Mouse (Mus musculus) midbrain, embryonic 16.5 days (tissue): ENCODE results near the gene Gm4737. TPM values are rescaled to one million over a fixed set of nuclear protein-coding genes. Genes with fewer than 3 reads are reported as not detected.

Experiments used
- ATAC-seq: fragments of 200-750 bp; cut with Nextera tagmentation; 2 replicates; pipeline ENCODE4 v1.8.0; 2017; ENCODE audit warnings: moderate TSS enrichment
- H3K27ac ChIP-seq: fragments of 300-500 bp; sonication (generic); 2 replicates; pipeline ENCODE4 v1.5.1; 2014; ENCODE audit warnings: mild to moderate bottlenecking, low read length, mixed read lengths
- H3K27me3 ChIP-seq: fragments of 300-500 bp; sonication (generic); 2 replicates; pipeline ENCODE4 v1.6.1; 2014; ENCODE audit warnings: low read depth, low read length, mixed read lengths; ENCODE audit not compliant: control insufficient read depth, insufficient read depth
- H3K36me3 ChIP-seq: fragments of 300-500 bp; sonication (generic); 2 replicates; pipeline ENCODE4 v1.6.1; 2014; ENCODE audit warnings: mild to moderate bottlenecking, low read length, moderate library complexity, mixed read lengths; ENCODE audit not compliant: control insufficient read depth, insufficient read depth
- H3K4me1 ChIP-seq: fragments of 300-500 bp; sonication (generic); 2 replicates; pipeline ENCODE4 v1.6.1; 2014; ENCODE audit warnings: mild to moderate bottlenecking, low read length, mixed read lengths; ENCODE audit not compliant: control insufficient read depth, insufficient read depth
- H3K4me2 ChIP-seq: fragments of 300-500 bp; sonication (generic); 2 replicates; pipeline ENCODE4 v1.6.1; 2014; ENCODE audit warnings: mild to moderate bottlenecking, low read length, mixed read lengths
- H3K4me3 ChIP-seq: fragments of 300-500 bp; sonication (generic); 2 replicates; pipeline ENCODE4 v1.5.1; 2014; ENCODE audit warnings: low read depth, mild to moderate bottlenecking, low read length, moderate library complexity, mixed read lengths
- H3K9ac ChIP-seq: fragments of 300-500 bp; sonication (generic); 2 replicates; pipeline ENCODE4 v1.6.1; 2014; ENCODE audit warnings: low read depth, low read length, mixed read lengths
- H3K9me3 ChIP-seq: fragments of 300-500 bp; sonication (generic); replicated peaks from 2 replicates; pipeline ENCODE4 v1.6.1; 2014; ENCODE audit warnings: mild to moderate bottlenecking, low read length, mixed read lengths; ENCODE audit not compliant: control insufficient read depth, poor library complexity, severe bottlenecking
- WGBS: fragments of 180-500 bp; shearing (Covaris S2); extraction: QIAGEN DNeasy Blood & Tissue Kit; methylation state at CpG from one replicate; pipeline ENCODE4 v1.1.7; 2014; 5-methylcytosine and 5-hydroxymethylcytosine counted together
- polyA plus RNA-seq: library from polyadenylated mRNA; unstranded; fragments of >200 nt; fragmentation: Nextera tagmentation; extraction: Ambion mirVana; gene quantifications from 2 replicates; pipeline ENCODE4 v1.2.1, GENCODE M21; 2015

The Gm4737 gene
- polyA plus RNA-seq, 1 experiment from 2014 or later, result 1.8 TPM

GRCm38 (mm10) chr16:46146962-46147361, 7.9 kb downstream of the Gm4737 start:
- Histone ChIP-seq H3K9ac (no peak overlapping the region), H3K4me2 (no peak overlapping the region), H3K27ac (no peak overlapping the region), H3K36me3 (no peaks in the 10 kb centered on the region), H3K4me3 (no peak overlapping the region), H3K9me3 (no peaks in the 10 kb centered on the region), H3K27me3 (no peaks in the 10 kb centered on the region), H3K4me1 (no peaks in the 10 kb centered on the region)
- 76% methylated on average over 3 of the region's 3 CpGs for WGBS
- ATAC-seq, result no peak

DNA sequence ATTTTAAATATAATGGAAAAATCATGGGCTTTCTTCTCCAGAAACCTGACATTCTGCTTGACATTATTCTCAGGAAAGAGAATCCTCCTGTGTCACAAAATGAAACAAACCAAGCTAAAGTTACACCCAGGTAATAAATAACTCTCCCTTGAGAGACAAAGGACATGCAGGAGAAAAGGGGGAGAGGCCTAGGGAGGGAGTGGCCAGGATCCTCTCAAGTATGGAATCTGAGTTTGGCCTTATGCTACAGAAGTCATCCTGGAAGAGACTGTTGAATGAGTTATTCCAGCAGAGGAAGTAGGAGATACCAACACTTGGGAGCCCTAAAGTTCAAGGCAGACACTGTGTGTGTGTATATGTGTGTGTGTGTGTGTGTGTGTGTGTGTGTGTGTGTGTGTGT, 32.6 kb downstream of the Gm4737 start:
- no peak overlapping the region for H3K4me3 ChIP-seq
- no peak for ATAC-seq
- H3K4me1 ChIP-seq, result peaks cover 2% of the 10 kb centered on the region; the same call in 1 of the 2 replicates
- H3K36me3 ChIP-seq, result no peaks in the 10 kb centered on the region
- H3K9ac ChIP-seq, result no peak overlapping the region
- H3K27me3 ChIP-seq, result no peaks in the 10 kb centered on the region
- no peak overlapping the region for H3K27ac ChIP-seq
- no peaks in the 10 kb centered on the region for H3K9me3 ChIP-seq
- H3K4me2 ChIP-seq, result no peak overlapping the region

DNA sequence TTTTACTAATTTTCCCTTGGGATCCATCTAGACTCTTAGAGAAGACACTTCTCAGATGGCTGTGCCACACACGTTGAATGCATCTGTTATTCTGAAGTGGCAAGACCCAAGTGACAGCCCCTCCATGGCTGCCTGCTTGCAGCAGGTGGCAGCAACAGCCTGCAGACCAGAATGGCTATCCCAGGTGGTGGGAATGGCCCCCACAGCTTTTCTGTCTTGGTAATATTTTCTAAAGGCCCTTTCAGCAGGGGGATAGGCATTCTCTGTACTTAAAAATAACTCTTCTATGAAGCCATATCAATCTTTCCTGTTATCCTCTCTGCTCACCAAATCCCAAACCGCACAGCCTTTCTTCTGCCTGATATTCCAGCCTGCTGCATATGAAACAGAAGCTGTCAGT, 33.5 kb downstream of the Gm4737 start:
- no peak overlapping the region for H3K27ac ChIP-seq
- H3K9me3 ChIP-seq, result no peaks in the 10 kb centered on the region
- H3K4me1 ChIP-seq, result peaks cover 2% of the 10 kb centered on the region; the same call in 1 of the 2 replicates
- H3K4me2 ChIP-seq, result no peak overlapping the region
- no peak overlapping the region for H3K9ac ChIP-seq
- WGBS, result 36% methylated on average over 2 of the region's 2 CpGs
- H3K36me3 ChIP-seq, result no peaks in the 10 kb centered on the region
- no peaks in the 10 kb centered on the region for H3K27me3 ChIP-seq
- ATAC-seq, result peak; percentile 76; the same call in 1 of the 2 replicates
- H3K4me3 ChIP-seq, result no peak overlapping the region

- H3K4me1 ChIP-seq, result peaks cover 2% of the 10 kb centered on the region; the same call in 1 of the 2 replicates
- H3K4me2 ChIP-seq, result no peak overlapping the region
- no peaks in the 10 kb centered on the region for H3K36me3 ChIP-seq
- H3K4me3 ChIP-seq, result no peak overlapping the region
- H3K9me3 ChIP-seq, result no peaks in the 10 kb centered on the region
- no peak for ATAC-seq
- 70% methylated on average over 3 of the region's 3 CpGs for WGBS
- no peak overlapping the region for H3K9ac ChIP-seq
- no peaks in the 10 kb centered on the region for H3K27me3 ChIP-seq
- no peak overlapping the region for H3K27ac ChIP-seq
Measured at GRCm38 (mm10) chr16:46120607-46121006, 34.3 kb downstream of the Gm4737 start.

DNA sequence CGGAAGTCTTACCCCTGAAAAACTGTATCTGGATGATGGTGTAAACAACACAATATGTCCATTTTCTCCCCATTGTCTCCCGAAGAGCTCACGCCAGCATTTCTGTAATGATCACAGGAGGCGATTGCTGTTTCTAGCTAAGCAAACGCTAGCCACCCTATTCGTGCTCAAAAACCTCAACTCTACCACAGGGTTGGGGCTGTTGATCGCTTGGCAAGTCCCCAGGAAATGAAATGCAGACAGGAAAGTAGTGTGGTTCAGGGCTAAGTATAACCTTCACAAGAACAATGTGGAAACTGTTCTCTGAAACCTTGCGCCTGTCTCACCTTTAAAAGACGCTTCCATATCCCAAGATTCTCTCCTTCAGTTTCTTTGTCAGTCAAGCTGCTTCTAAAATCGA, 34.9 kb downstream of the Gm4737 start, which contains the start of gene Cd96:
Gene Cd96, minus strand, starts transcription at position 232 of the 400 bp plus-strand sequence.
- WGBS, result 66% methylated on average over 10 of the region's 10 CpGs
- no peak within 1 kb of the TSS for H3K27ac ChIP-seq
- H3K27me3 ChIP-seq, result no peaks in the 10 kb centered on the region
- no peaks in the 10 kb centered on the region for H3K9me3 ChIP-seq
- peaks cover 2% of the 10 kb centered on the region; the same call in 1 of the 2 replicates for H3K4me1 ChIP-seq
- H3K4me3 ChIP-seq, result no peak within 1 kb of the TSS
- H3K9ac ChIP-seq, result no peak within 1 kb of the TSS
- no peak for ATAC-seq
- H3K4me2 ChIP-seq, result no peak within 1 kb of the TSS
- H3K36me3 ChIP-seq, result no peaks in the 10 kb centered on the region

DNA sequence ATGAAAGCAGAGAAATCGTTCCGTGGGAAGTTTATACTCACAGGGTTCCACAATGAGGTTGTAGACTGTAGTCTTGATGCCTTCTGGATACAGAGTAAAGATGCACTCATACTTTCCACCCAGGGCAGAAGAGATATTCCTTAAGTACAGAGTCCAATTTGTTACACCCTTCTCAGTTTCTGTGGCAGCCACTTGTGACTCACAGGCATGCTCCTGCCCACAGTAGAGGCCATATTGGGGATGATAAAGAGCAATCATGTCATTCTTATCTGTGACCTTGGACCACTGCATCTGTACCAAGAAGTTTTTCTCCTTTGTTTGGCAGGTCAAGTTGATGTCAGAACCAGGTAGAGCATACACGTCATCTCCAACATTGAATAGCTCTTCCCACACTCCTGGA, 37.2 kb downstream of the Gm4737 start:
- ATAC-seq, result no peak
- H3K36me3 ChIP-seq, result no peaks in the 10 kb centered on the region
- H3K9me3 ChIP-seq, result no peaks in the 10 kb centered on the region
- 95% methylated on average over 3 of the region's 3 CpGs for WGBS
- no peak overlapping the region for H3K4me3 ChIP-seq
- H3K4me1 ChIP-seq, result peaks cover 2% of the 10 kb centered on the region; the same call in 1 of the 2 replicates
- no peak overlapping the region for H3K9ac ChIP-seq
- no peaks in the 10 kb centered on the region for H3K27me3 ChIP-seq
- H3K4me2 ChIP-seq, result no peak overlapping the region
- H3K27ac ChIP-seq, result no peak overlapping the region

- Histone ChIP-seq H3K9me3 (no peaks in the 10 kb centered on the region), H3K27ac (no peak overlapping the region), H3K4me2 (no peak overlapping the region), H3K36me3 (no peaks in the 10 kb centered on the region), H3K27me3 (no peaks in the 10 kb centered on the region), H3K4me3 (no peak overlapping the region), H3K9ac (no peak overlapping the region), H3K4me1 (no peaks in the 10 kb centered on the region)
- 85% methylated on average over 2 of the region's 2 CpGs for WGBS
- no peak for ATAC-seq
Measured at GRCm38 (mm10) chr16:46114727-46115126, 40.1 kb downstream of the Gm4737 start.

GRCm38 (mm10) chr16:46109536-46109935, 45.3 kb downstream of the Gm4737 start:
- H3K36me3 ChIP-seq, result no peaks in the 10 kb centered on the region
- no peak overlapping the region for H3K9ac ChIP-seq
- no peaks in the 10 kb centered on the region for H3K4me1 ChIP-seq
- H3K4me2 ChIP-seq, result no peak overlapping the region
- no peak for ATAC-seq
- no peak overlapping the region for H3K27ac ChIP-seq
- 46% methylated on average over 8 of the region's 8 CpGs for WGBS
- no peaks in the 10 kb centered on the region for H3K27me3 ChIP-seq
- no peak overlapping the region for H3K4me3 ChIP-seq
- H3K9me3 ChIP-seq, result no peaks in the 10 kb centered on the region

DNA sequence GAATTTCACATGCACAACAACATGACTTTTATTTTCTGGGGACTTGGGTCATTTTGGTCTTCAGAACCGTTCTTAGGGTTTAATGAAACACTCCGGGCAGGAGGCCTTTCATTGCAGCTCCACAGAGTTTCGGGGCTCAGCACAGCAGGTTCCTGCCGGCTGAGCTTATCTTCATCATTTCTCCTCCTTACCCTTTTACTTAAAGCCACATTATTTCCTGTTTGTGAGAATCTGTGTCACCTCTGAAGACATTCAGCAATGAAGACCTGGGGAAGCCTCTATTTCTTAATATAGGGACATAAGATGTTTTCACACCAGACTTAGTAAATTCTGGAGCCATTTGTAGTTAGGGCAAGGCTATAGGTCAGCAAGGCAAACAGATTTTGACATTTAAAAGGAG, 47.4 kb downstream of the Gm4737 start:
- no peaks in the 10 kb centered on the region for H3K9me3 ChIP-seq
- no peaks in the 10 kb centered on the region for H3K27me3 ChIP-seq
- 49% methylated on average over 4 of the region's 4 CpGs for WGBS

More for the DNA sequence above, 47.4 kb downstream of the Gm4737 start:
- Histone ChIP-seq H3K4me2 (no peak overlapping the region), H3K4me3 (no peak overlapping the region), H3K36me3 (no peaks in the 10 kb centered on the region), H3K27ac (no peak overlapping the region), H3K4me1 (no peaks in the 10 kb centered on the region), H3K9ac (no peak overlapping the region)
- ATAC-seq, result no peak
